Mouse (Mus musculus) ovary, postnatal 36 days (tissue): ENCODE measurements at regions not wholly inside any gene's neighbourhood (a gene's known extent, or its start where the extent isn't known, plus 50 kb on each side); places are given as distances from the start of the nearest gene placed in this dataset.
A peak's percentile ranks its signal among the peaks of the same experiment; 100 is the strongest.

Experiments used
- DNase-seq: peaks from one replicate; pipeline ENCODE4 v3.0.0; 2022; ENCODE audit warnings: low spot score, mixed read lengths

DNA sequence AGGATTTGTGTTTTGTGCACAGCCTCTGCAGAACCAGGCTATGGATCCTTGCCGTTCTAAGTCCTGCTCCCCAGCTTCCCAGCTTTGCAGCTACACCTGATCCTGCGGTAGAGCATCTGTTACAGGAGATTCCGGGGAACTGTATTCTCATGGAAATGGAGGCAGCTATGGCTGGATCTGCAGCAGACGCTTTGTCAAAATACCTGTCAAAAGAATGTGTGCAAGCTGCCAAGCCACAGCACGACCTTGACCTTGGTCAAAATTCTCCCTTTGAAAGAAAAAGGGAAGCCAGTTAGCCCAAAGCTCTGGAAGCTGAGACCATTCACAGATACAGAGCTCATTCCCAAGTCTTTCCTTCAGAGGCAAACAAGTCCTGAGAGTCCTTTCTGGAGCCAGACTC, 255.3 kb downstream of the Med13l start:
- DNase-seq = no peak

DNA sequence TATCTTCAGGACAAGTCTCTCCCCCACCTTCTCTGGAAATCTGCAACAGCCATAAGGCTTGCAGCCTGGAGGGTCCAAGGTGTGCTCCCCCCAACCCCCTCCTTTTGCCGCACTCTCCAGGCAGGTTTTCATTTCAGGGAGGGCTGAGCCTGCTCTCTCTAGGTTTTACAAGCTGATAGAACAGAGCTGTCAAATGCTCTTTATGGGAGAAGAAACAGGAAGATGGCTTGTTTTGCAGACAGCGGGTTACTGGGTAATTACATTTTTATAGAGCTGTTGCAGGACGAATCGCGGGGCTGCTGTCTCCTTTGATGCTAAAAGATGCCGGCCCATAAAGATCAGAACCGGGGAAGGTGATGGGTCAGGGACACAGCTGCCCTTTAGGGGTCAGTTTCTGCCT, 257.8 kb downstream of the Med13l start:
- no peak for DNase-seq

DNA sequence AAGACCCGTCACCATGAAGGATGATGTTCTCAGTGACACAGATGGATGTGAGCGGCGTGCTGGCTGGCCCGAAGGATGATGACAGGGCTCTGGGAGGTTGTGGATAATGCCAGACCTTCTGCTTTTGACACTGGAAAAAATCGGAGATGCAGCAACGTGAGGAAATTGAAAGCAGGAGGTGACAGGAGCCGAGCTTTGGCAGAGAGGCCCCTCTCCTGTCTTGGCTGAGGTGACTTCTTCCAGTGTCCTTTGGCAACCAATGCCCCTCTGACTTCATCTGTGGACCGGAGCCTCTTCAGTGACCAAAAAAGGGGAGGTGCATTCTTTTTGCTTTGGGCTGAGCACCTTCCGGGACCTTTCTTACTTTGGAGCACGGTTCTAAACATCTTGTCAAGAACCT, 264.3 kb downstream of the Med13l start:
- no peak for DNase-seq

DNA sequence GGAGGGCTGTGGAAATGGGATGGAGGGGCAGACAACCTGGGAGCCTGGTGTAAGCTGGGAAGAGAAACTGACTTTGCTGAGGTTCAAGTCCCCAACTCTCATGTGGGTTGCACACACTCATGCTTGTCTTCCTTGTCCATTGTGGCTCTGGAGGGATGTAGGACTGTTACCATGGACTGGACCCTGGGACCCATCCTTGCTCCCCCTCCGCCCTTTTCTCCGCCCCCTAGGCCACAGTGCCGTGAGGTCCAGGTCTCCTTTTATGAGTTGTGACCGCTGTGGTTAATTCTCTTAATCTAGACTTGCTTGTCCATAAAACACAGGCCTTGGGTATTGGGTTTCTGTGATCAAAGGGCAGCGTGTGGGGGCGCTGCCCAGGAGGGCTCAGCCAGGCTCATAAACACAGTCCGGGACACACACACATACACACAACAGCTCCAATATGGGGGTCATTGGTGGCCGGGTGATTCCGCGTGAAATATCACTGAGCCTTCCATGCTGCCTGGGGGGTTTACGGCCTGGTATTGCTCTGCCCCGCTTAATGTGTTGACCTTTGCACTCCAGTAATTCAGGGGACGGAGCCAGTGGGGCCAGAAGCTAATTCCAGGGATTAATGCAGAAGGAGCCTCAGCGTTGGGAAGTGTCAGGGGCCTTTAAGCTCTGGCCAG, 268.7 kb downstream of the Med13l start:
- DNase-seq = no peak

DNA sequence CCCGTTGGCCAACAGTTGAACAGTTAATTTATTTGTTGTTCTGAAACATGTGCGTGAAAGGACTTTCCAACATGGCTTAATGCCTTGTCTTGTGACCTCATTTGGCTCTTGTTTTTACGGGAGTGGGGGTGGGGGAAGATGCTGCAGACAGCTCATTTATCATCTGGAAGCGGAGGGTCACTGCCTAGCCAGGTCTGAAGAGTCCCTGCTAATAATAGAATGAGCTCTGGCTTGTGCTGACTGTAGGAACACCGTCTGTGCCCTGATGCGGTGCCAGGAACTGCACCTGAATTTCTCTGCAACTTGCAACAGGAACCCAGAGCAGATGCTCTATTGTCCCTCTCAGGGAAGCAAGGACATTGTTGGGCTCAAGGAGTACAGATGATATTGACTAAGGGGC, 272.2 kb downstream of the Med13l start:
- no peak for DNase-seq

DNA sequence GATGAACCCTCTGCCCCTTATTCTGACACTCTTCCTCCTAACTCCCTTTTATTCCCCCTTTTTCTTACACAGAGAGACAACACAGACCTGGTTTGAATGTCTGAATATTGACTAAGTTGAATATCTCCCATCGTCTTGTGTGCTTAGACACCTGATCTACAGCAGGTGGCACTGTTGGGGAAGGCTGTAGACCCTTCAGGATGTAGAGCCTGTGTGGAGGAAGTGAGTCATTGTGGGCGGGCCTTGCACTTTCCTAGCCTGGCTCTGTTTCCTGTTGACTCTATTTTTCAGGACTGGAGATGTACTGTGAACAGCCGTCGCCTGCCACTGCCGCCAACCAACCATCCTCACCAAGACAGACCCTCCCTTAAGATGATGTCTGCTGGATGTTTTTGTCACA, 273.6 kb downstream of the Med13l start:
- no peak for DNase-seq

DNA sequence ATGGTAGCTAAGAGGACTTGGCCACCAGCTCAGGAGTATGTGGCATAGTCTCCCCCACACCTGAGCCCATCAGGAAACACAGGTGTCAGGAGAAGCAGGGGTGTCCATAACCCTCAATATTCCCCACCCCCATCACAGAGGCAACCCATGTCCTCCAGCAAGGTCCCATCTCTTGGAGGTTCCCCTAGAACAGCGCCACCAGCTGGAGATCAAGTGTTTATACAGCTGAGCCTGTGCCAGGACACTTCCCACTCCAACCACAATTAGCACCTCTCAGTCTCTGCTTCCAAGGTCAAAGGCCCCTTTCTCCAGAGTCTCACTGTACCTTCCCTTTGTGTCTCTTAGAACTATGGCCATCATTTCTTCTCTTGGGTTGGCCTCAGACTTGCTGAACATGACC, 276.5 kb downstream of the Med13l start:
- no peak for DNase-seq

DNA sequence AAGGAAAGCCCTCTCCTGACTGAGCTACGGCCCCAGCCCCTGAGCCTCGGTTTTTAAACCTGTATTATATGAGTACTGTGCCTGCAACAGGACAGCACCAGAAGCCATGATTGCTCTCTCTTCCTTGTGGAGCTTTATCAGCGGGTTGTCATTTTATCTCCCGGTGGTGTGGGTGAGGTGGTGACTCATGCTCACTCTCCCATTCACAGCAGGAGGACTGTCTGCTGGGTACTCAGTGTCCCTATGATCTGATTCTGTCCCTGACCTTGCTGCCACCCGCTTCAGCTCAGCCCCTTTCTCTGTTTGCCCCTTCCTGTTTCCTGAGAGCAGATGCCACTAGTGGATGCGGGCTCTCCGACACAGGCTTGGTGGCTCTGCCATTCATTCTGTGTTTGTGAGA, 277.9 kb downstream of the Med13l start:
- no peak for DNase-seq

DNA sequence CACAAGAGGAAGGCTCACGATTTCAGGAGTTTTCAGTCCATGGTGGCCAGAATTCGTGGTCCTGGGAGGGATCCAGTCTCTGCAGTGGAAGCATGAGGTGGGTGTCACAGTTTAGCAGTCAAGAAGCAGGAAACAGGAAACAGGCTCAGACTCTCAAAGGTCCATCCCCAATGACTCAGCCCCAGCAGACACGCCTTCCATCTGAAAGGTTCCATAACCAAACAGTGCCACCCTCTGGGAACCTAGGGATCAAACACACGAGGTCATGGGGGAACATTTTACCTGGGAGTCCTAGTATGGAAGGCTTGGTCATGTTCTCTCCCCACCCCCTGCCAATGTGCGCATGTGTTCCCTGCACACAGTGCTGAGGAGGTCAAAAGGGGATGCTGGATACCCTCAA, 279.4 kb downstream of the Med13l start:
- DNase-seq = no peak

DNA sequence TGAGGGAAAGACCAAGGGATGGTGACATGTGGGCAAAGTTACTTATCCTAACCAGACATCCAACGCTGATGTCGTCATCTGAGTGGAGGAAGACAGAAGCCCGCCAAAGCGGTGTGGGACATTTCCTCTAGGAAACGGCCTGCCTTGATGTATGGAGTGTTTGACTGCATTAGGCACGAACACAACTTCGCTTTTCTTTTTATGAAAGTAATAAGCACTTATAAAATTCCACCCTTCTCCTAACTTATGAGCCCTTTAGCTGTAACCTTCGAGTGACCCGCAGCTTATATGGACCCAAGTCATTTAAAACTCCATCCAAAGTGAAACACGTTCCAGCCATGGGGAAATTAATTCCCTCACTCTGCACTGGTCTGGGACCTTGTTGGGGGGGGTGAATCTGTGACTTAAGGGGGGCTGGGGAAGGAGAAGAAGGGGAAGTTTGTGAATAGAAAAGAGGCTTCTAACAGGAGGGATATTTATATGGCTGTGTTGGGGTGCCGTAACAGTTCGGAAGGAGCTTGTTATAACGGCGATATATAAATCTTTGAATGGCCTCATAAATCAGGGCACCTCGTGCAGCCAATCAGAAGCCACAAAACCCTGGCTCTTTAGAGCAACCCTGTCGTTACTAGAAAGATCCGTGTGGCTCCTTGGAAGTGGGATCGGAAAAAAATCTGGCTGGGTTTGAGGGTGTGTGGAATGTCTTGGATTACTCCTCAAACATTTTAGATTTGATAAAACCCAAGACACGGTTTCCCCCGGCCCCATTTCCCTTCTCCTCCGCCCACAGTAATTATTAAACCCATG, 280.9 kb downstream of the Med13l start:
- DNase-seq = no peak

DNA sequence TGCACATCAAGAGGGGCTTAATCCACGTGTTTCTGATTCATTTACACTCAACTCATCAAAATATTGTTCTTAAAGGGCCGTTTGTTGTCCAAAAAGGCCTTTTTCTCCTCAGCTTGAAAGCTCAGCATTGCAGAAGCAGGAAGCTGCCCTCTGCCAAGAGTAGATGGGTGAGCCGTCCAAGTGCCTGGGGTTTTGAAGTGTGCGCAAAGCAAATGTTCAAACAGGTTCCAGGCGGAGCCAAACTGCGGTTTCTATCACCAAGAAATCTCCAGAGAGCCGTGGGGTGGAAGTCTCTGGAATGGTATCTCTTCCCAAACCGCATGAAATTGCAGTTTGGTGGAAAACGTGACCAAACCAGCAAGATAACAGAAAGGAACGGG, 281.5 kb downstream of the Med13l start:
- no peak for DNase-seq

DNA sequence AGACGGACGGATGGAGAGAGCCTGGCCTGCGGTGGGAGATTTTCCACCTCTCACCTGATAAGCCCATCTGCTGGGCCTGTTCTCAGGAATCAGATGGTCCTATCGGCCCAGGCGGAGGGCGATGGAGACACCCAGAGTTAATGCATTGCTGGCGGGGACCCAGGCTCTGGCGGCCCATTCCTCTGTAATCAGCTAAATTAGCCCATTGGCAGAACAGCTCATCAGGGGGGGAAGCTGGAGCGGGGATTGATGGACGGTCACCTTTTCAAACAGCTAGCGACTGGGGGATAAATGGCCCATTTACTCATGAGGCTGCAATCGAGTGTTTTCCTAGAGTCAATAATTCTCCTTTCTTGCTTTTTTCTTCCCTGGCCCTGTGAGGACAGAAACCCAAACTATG, 296.5 kb downstream of the Med13l start:
- DNase-seq = no peak

DNA sequence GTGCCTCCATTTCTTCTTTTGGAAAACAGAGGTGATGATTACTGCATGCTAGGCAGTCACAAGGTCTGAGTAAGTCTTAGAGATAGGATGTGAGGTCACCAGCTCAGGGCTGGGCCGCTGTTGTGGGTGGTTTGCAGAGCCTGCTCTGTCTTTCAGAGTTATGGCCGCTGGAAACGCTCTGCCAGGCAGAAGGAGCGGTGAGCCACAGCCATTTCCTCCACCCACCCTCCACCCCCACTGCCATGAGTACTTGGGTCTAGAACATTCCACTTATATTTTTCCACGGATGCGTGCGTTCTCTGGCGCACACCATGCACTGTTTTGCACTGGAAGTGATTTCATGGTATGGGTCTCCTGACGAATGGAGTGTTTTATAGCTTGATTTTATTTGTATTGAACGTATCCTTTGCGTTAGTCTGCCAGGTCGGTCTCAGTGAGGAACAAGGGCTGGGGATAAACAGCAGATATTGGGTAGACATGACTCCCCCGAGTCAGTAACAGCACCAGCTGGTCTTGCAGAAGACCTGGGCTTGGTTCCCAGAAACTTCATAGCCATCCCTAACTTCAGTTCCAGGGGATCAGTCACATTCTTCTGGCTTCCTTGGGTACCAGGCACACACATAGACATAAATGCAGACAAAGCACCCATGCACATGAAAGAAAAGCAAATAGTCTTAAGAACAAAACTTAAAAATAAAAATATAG, 300.8 kb downstream of the Med13l start:
- no peak for DNase-seq

DNA sequence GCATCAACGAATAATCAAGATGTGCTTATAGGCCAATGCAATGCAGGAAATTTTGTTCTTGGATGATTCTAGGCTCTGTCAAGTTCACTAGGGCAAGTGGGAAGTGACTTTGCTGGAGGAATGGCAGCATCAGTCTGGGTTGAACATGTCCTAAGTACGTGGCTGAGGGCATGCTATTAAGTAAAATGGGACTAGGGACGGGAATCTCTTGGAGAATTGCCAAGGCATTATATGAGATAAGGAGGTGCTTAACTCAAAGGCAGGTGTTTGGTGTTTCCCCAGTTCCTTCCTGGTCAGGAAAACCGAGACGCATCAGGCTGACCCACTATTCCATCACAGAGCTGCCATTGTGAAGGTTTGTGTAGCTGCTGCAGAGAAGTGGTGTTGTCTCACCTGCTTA, 307.0 kb downstream of the Med13l start:
- DNase-seq = no peak

DNA sequence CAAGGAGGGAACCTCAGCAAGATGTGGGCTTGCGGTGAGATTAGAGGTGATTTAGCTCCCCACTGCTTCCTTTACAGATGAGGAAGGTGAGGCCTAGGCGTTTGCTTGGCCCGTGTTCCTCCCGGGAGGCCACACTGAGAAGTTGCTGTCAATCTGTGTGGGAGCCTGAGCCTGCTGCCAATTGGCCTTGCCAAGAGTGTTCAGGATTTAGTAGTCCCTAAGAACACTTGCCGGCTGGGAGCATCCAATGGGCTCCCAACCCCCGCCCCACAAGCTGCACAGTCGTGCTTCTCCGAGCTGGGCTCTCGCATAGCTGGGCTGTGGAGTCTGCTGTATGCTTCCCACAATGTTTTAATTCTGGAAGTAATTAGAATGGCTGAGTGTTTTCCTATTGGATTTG, 308.9 kb downstream of the Med13l start:
- no peak for DNase-seq

DNA sequence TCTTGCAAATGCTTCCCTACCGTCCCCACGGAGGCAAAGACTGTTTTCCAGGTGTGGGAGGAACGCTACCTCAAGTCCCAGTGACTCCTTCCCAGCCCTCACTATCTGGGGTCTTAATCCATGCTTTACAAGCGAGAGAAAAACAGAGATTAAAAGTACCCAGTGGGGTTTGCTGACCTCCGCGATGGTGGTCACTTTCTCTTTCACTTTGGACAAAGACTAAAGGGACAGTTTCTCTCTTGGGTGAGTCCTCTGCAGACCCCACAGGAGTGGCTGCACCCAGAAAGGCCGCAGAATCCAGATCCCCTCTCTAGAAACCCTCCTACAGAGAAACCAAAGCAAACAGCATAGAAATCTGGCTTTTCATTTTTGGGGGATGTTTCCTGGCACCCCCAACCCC, 313.4 kb downstream of the Med13l start:
- no peak for DNase-seq

DNA sequence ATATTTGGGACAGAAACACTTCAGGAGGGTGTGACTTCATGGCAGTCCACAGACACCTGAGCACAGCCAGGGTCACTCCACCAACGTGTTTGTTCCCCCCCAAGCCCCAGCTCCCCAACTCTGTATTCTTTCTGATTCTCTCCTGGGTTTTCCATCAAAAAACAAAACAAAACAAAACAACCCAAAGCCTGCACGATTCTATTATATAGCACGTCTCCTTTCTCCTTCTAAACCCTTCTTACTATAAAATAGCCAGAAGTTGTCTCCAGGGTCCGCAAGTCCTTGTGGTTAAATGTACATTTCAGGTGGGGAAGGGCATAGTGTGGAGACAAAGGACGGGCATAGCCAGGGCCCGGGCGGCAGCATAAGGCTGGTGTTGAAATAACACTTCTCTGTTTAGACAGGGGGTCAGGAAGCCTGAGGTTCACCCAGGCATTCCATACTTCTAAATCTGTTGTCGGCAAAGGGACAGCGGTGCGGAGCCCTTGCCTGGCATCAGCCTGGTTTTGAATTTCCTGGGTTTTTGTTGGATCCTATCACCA, 314.7 kb downstream of the Med13l start:
- no peak for DNase-seq

DNA sequence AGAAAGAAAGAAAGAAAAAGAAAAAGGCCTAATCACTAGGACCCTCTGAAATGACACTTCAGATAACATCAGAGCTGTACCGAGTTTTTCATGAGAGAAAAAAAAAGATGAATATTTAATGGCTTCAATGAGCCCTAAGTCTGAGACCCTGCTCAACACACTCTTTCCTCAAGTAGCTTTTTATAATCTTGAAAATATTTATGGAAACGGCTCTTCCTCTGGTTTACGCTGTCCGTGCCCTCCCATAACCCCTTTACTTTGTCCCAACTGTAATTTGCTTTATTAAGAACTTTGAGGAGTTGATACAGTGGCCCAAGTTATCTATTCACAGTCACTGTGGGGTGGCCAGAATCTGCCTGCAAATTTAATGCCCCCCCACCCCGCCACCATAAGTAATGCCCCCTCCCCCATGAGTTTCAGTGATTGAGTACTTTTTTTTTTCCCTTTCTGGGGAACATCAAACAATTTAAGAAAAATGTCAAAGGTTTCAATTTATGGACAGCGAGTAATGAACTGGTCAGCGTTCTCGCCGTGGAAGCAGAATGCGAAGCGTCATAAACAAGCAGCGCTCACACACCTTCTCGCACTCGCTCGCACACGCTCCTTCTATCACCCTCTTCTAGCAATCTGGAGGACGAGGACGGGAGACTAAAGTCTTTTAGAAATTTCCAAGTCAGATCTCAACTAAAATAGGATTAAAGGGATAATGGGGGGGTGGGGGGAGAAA, 316.3 kb downstream of the Med13l start:
- no peak for DNase-seq

DNA sequence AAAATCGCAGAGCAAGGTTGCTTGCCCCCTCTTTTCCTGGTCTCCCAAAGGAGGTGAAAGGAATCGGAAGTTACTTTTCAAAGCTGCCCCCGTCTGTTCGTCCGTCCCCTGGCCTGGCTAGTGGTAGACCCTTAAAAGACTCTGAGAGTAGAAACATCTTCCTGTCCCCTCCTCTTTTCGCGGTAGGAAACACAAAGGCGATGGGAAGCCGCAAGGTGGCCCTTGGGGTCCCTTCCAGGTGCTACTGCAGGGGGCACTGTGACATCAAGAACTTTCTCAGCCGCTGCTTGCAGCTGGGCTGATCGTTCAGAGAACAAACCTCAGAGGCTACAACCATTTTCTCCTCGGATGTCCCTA, 316.8 kb downstream of the Med13l start:
- DNase-seq = peak; percentile 54

DNA sequence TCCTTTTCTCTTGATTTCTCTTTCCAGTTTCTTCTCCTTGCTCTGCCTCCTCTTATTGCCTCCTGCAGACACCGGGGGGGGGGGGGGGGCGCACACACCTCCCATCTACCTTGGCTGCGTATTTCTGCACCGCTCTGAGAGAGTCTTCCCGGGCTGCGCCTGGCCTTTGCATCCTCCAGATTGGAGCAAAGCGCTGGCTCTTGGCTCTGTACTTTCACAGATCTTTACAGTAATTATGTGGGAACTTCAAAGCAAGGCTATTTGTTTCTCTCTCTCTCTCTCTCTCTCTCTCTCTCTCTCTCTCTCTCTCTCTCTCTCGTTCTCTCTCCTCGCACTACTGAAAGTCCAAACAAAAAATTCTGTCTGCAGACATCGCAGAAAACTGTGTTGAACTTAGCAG, 317.4 kb downstream of the Med13l start:
- DNase-seq = no peak

DNA sequence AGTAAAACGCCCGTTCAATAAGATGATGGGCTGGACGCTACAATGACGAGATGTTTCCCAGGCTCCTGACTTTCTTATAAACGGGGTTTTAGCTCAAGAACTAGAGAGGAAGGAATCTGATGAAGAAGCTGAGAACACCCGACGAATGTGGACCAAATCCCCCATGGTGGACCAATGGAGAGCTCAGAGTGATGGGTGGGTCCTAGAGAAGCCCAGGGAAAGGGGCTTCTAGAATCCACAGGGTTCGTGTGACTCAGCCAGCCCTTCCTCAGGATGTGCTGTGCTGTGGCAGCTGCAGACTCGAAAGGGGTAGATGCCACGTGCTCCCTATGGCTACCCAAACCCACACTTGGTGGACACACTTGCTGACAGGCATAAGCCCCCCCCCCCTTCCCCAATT, 318.2 kb downstream of the Med13l start:
- no peak for DNase-seq

DNA sequence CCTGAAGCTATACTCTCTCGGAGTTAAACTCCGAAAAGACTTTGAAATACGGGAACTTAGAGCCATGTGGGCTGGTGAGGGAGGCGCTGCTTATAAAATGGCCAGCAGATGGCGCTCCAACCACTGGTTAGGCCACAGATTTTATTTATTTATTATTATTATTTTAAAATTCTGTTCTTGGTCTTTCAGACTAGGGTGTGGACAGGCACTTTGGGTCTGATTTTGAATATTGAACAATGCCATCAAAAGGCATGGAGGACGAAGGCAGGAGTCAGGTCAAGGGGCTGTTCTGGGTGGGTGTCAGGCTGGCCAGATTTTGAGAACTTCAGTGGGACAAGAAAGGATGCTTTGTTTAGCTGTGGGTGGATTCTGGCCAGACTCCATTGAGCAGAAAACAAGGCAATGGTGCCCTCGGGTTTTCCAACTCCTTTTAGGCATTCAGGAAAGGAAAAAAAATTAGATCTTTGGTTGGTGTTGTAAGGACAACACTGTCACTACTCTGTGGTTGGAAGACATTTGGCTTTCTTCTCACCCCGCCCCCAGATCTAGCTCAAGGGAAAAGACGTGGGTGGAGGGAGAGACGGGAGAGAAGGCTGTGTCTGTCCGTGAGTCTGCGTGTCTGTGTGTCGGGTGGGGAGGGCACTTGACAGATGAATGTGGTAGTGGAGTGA, 319.5 kb downstream of the Med13l start:
- DNase-seq = peak; percentile 70
